Mouse (Mus musculus) cerebellum, postnatal 36 days (tissue): ENCODE data around the gene Slf2.
A peak's percentile ranks its signal among the peaks of the same experiment; 100 is the strongest.

Experiments
- DNase-seq, 2 experiments: peaks; one replicate each; pipeline ENCODE4 v3.0.0; 2021 to 2022; ENCODE audit warnings: mixed read lengths in 2 of 2

Gene Slf2

DNA sequence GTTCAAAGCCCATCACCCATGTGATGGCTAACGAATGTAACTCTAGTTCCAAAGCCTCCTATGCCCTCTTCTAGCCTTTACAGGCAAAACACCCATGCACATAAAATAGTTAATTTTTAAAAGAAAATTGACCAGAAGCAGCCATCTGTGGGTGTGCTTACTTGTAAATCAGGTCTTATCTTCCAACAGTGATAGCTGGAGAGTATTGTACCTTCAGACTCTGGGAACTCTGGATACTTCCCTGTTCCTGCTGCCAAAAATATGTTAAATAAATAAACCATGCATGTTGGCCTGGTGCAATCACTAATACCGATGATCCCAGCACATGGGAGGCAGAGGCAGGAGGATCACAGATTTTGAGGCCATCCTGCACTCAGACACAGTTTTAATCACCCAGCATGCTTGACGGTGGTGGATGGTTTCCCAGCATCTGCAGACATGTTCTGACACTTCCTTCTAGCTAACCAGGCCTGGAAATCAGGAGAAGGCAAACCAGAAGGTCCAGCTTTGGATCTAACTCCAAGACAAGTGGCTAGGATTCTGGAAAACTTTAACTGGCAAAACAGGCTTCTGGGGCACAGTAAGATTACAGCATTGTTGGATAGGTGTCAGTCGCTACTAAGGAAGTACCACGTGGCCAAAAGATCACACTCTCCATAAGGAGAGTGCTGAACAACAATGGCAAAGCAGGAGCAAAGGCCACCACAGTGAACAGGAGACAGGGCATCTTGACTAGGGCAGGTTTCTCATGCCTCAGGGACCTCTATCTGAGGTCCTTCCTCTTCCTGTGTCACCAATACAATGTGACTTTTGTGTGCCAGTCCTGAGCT is 54.4 kb downstream of the Slf2 start:
- no peak for DNase-seq

- DNase-seq = no peak
Observed at GRCm38 (mm10) chr19:44987004-44987403, 56.1 kb downstream of the Slf2 start.

DNA sequence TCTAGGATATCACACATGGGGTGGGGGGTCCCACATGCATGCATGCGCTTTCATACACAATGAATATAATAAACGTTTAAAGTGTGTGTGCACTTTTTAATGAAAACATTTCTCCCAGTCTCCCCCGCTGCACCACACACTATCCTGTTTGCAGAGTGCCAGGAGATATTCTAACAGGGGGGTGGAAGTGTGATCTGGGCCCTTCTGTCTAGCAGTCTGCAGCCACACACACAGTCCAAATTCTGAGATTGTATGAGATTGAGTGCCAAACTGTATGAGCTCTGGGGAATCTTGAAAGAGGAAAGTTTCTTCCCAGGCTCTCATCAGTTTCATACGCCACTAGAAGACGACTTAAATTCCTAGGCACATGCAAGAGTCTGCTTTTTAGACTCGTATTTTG is 56.9 kb downstream of the Slf2 start:
- DNase-seq = no peak

DNA sequence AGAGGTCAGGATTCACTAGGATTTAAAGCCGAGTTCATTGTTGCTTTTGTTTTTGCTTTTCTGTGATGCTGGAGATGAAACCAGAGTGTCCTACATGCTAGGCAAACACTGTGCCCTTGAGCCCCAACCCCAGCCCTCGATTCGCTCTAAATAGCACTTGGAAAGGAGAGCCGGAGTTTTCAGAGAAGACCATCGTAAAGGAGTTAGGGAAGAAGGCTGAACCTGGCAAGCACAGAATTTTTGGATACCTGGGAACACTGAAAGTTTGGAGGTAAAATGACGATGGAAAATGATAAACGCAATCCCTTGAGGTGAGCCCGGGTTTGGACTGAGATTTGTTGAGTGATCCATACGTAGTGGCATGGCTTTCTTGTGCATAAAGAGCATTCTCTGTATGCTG is 57.4 kb downstream of the Slf2 start:
- no peak for DNase-seq

GRCm38 (mm10) chr19:44988831-44989566 is 58.0 kb downstream of the Slf2 start, which contains the start of gene Sema4g:
Sema4g (plus strand) TSS chr19:44989101.
- peak; percentile 29 to 49 for DNase-seq

DNA sequence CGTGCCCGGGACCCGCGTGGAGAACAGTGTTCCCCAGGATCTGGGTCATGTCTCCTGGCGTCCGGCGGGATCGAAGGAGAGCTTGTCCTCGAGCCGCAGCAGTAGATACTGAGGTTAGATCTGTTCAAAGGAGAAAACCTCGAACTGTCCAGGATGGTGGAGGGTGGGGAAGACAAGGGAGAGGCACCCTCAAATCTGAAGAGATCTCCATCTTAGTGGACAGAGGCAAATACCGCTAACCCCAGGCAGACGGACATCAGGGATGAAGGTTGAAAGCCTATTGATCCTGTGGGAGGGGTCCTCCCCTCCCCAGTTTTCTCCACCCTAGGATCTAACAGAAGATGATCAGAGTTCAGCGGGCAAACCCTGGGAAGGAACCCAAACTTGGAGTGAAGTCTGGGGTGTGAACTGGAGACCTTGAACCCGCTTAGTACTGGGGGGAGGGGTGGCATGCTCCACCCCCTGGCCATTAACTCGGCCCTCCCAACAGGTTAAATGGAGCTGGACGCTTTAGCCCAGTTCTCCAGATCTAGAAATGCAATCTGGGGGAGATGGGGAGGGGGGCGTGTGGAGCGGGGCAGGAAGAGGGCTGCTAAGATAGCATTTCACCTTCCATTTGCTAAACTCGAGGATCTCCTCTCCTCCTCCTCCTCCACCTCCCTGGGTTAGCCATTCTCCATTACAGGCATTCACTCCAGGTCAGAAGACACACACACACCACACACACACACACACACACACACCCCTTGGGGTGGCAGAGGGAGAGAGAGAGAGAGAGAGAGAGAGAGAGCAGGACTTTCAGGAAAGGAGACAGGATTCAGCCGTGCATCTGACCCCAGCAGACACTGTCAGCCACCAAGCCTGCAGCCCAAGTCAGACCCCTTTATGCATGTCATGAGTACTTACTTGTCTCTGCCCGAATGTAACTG is 58.9 kb downstream of the Slf2 start:
- DNase-seq = peak in 1 of 2 experiments; percentile 31

- no peak for DNase-seq
Observed at GRCm38 (mm10) chr19:44991031-44991430, 60.1 kb downstream of the Slf2 start.

DNA sequence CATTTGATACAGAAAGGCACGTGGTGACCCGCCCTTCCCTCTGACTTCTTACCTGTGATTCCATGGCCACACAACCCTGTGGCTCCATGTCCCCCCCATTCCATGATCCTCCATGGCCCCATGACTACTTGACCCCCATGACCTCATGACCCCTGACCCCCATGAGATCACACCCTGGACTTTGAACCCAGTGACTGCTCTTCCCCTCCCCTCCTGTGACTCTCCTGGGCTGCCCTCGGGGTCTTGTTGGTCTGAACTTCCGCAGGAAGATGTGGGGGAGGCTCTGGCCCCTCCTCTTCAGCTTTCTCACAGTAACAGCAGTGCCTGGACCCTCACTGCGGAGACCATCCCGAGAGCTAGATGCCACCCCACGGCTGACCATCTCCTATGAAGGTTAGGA is 61.3 kb downstream of the Slf2 start:
- DNase-seq = no peak

DNA sequence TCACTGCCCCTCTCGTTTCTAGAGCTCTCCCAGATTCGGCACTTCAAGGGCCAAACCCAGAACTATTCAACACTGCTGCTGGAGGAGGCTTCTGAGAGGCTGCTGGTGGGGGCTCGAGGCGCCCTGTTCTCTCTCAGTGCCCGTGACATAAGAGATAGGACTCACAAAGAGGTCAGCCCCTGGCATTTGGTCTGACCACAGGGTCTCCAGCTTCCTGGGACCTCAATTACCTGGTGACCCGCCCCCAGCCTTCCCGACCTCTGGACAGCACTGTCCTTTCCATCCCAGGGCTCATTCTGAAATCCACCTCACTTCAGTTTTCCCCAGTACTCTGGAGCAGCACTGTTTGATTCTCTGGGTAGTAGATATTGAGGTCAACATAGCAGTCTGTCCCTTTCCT is 61.8 kb downstream of the Slf2 start:
- DNase-seq = no peak

GRCm38 (mm10) chr19:44997786-44998185 is 66.8 kb downstream of the Slf2 start:
- no peak for DNase-seq

- no peak for DNase-seq
Observed at GRCm38 (mm10) chr19:44999647-45000046, 68.7 kb downstream of the Slf2 start.

- DNase-seq = peak in 1 of 2 experiments; percentile 19
Observed at GRCm38 (mm10) chr19:45002301-45002700, 71.3 kb downstream of the Slf2 start.

GRCm38 (mm10) chr19:45003740-45004516 is 73.0 kb downstream of the Slf2 start:
- no peak for DNase-seq

DNA sequence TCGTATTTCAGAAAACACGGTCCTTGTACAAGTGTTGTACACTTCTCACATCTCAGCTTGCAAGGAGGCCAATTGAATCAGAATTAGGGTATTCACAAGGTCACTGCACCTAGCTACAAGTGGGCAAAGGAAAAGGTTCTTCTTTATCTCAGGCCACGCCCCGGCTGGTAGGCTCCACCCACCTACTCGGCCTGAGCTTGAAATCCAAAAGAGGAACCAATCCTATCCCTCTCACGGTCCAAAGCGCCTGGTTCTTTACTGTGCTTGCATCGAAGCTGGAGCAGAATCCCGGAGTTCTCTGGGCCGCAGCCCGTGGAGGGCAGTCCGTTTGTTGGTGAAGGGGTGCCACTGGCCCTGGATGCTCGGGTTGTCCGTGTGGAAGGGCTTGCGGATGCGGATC is 74.5 kb downstream of the Slf2 start, which contains the start of gene Twnk:
Gene Twnk, plus strand, starts transcription at position 220 of the 400 bp plus-strand sequence.
- no peak for DNase-seq

DNA sequence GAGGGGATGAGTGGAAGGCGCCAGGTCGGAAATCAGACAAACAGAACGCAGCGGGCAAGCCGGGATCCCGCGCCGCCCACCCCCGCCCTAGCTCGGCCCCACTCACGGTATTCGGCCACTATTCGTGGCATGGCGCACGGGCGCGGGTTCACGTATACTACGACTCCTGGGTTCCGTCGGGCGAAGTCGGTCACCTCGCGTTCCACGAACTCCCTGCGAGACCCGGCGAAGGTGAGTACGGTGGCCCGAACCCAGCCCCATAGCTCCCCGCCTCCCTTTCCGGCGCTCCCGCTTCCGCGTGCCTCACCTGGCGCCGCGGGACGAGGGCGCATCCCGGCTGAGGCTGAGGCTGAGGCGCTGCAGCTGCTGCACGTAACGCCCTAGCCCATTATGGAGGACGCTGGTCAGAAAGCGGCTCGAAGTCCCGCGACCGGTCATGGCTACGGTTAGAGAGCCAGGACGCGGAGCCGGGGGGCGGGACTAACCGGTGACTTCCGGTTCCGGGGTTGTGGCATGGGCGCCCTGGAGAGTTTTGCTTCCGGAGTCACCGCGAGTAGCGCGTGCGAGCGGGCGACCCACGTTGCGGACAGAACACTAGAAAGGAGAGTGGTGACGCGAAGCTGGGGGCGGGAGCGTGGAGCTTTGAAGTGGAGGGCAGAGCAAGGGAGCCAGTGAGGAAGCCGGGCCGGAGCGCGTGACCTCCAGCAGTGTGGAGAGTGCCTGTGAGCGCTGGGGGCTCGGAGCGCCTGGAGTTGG is 75.2 kb downstream of the Slf2 start, which contains the start of gene Mrpl43:
Gene Mrpl43, minus strand, starts transcription at position 486 of the 756 bp plus-strand sequence.
- peak; percentile 98 for DNase-seq

DNA sequence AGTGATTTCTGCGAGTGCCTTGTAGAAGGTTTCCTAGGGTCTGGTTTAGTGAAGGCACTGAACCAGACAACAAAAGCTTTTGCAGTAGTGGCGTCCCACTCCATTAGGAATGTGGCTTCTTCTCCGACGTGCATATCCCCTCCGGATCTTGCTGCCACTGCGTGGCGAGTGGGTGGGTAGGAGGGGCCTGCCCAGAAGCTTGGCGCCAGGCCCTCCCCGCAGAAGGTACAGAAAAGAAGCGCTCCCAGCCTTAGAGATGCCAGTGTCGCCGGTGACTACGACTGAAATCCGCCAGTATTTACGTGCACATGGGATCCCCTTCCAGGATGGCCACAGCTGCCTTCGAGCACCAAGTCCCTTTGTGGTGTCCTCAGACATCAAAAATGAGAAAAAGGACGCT is 76.1 kb downstream of the Slf2 start:
- no peak for DNase-seq

DNA sequence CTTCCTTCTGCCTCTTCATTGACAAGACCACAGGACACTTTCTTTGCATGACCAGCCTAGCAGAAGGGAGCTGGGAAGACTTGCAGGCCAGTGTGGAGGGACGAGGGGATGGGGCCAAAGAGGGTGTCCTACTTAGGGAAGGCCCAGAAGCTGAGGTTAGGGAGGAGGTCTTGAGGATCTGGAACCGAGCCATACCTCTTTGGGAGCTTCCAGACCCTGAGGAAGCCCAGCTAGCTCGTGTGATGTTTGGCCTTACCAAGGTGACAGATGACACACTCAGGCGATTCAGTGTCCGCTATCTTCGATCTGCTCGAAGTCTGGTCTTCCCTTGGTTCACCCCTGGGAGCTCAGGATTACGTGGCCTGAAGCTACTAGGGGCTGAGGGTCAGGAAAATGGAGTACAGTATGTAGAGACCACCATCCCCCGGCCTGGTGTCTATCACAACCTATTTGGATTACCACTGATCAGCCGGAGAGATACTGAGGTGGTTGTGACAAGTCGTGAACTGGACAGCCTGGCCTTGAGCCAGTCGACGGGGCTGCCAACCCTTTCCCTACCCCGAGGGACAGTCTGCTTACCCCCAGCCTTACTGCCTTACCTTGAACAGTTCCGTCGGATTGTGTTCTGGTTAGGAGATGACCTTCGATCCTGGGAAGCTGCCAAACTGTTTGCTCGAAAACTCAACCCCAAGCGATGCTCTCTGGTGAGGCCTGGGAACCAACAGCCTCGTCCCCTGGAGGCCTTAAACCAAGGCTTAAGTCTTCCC is 76.7 kb downstream of the Slf2 start:
- no peak for DNase-seq

DNA sequence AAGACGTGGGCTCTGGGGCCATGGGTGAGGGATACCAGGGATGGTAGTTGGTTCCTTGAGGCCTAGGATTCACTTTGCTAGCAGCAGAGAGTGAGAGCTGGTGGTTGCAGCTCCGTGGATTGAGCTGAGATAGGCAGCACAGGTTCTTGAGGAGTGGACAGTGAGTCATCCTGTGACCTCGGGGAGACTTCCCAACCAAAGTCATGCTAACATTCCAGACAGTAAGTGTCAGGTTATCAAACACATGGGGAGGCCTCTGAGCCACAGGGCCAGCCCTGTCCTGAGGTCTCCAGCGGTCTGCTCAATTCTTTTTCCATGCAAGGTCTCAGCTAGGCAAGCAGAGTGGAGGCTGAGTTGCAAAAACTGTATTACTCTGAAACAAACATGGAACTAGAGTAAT is 79.7 kb downstream of the Slf2 start:
- DNase-seq = no peak

DNA sequence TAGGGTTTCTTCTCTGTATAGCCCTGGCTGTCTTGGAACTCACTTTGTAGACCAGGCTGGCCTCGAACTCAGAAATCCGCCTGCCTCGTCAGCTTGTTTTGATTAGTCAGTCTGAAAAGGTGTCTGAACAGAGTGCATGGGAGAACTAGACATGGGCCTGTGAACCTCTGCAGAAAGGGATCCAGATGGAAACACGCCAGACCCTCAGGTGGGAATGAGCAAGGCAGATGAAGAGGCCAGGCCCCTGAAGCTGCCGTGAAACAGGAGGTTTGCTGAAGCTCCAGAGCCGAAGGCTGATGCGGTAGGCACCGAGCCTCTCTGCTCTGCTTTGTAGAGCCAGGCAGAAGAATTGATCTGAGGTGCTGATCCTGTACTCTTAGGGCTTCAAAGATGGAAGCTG is 81.3 kb downstream of the Slf2 start:
- no peak for DNase-seq

DNA sequence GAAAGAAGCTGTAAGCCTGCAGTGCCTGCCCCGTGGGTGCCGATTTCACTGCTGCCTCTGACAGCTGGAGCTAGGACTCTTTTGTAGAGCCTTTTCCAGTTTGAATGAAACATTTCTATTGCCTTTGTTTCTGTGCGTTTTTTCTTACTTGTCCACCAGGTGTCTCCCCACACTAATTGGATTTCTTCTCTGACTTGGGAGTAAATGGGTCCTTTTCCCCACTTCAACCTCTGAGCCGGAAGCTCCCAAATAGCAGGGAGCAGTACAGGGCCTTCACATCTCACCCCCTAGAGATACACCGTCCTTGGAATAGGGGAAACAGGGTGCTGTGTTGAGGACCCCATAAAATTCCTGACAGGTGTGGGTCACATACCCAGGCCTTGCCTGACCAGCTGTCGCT is 81.7 kb downstream of the Slf2 start:
- DNase-seq = peak in 1 of 2 experiments; percentile 49
